Mouse (Mus musculus) spleen, postnatal 36 days (tissue): ENCODE results near the gene Rps26.
A peak's percentile ranks its signal among the peaks of the same experiment; 100 is the strongest.

Source experiments
- DNase-seq, 2 experiments: peaks; one replicate each; pipeline ENCODE4 v3.0.0; 2022; ENCODE audit warnings: low spot score in 2 of 2, mixed read lengths in 1 of 2

Gene Rps26

GRCm38 (mm10) chr10:128626311-128627310 is at the start of gene Rps26:
TSS of gene Rps26 (minus strand) at chr10:128626747.
- peak; percentile 94 to 97 for DNase-seq

- DNase-seq = peak; percentile 36 to 47
Measured at GRCm38 (mm10) chr10:128674469-128675008, 48.0 kb upstream of the Rps26 start.

- peak; percentile 83 to 85 for DNase-seq
Measured at GRCm38 (mm10) chr10:128673763-128674468, 47.4 kb upstream of the Rps26 start, which contains the start of gene Suox. TSS of gene Suox (minus strand) at chr10:128674073.

- no peak for DNase-seq
Measured at GRCm38 (mm10) chr10:128671148-128671547, 44.6 kb upstream of the Rps26 start.

- DNase-seq = peak; percentile 38 to 57
Measured at GRCm38 (mm10) chr10:128668790-128669672, 42.5 kb upstream of the Rps26 start.

GRCm38 (mm10) chr10:128665806-128666205 is 39.3 kb upstream of the Rps26 start:
- DNase-seq = no peak

GRCm38 (mm10) chr10:128665307-128665706 is 38.8 kb upstream of the Rps26 start:
- peak in 1 of 2 experiments; percentile 43 for DNase-seq

GRCm38 (mm10) chr10:128664808-128665207 is 38.3 kb upstream of the Rps26 start:
- peak in 1 of 2 experiments; percentile 23 for DNase-seq

- no peak for DNase-seq
Measured at GRCm38 (mm10) chr10:128663441-128664220, 37.1 kb upstream of the Rps26 start.

- no peak for DNase-seq
Measured at GRCm38 (mm10) chr10:128662465-128662864, 35.9 kb upstream of the Rps26 start.

- no peak for DNase-seq
Measured at GRCm38 (mm10) chr10:128659490-128659889, 32.9 kb upstream of the Rps26 start.

- no peak for DNase-seq
Measured at GRCm38 (mm10) chr10:128657844-128658243, 31.3 kb upstream of the Rps26 start.

GRCm38 (mm10) chr10:128656731-128657130 is 30.2 kb upstream of the Rps26 start:
- no peak for DNase-seq

GRCm38 (mm10) chr10:128655254-128655653 is 28.7 kb upstream of the Rps26 start:
- DNase-seq = no peak

- DNase-seq = no peak
Measured at GRCm38 (mm10) chr10:128653866-128654265, 27.3 kb upstream of the Rps26 start.

GRCm38 (mm10) chr10:128646139-128647089 is 19.9 kb upstream of the Rps26 start:
- DNase-seq = no peak

GRCm38 (mm10) chr10:128645111-128646011 is 18.8 kb upstream of the Rps26 start, which contains the start of gene Ikzf4:
TSS of gene Ikzf4 (minus strand) at chr10:128645991.
- DNase-seq = no peak

- DNase-seq = no peak
Measured at GRCm38 (mm10) chr10:128642749-128643148, 16.2 kb upstream of the Rps26 start.
